Mouse (Mus musculus) midbrain, embryonic 14.5 days (tissue): ENCODE data around the gene Slc1a2. TPM values are rescaled to one million over a fixed set of nuclear protein-coding genes. Genes with fewer than 3 reads are reported as not detected.

Experiments used
- ATAC-seq: fragments of 200-750 bp; cut with Nextera tagmentation; 2 replicates; pipeline ENCODE4 v1.8.0; 2017; ENCODE audit warnings: moderate number of reproducible peaks, moderate library complexity; ENCODE audit not compliant: low FRiP score, low TSS enrichment
- DNase-seq: peaks from one replicate; pipeline ENCODE4 v3.0.0-alpha.2; 2015
- H3K27ac ChIP-seq: fragments of 300-500 bp; sonication (generic); replicated peaks from 2 replicates; pipeline ENCODE4 v1.5.1; 2014; ENCODE audit warnings: mild to moderate bottlenecking, low read depth, low read length, moderate library complexity
- H3K27me3 ChIP-seq: fragments of 300-500 bp; sonication (generic); 2 replicates; pipeline ENCODE4 v1.6.1; 2014; ENCODE audit warnings: low read length, control low read depth, mixed read lengths; ENCODE audit not compliant: control insufficient read depth, insufficient read depth
- H3K36me3 ChIP-seq: fragments of 300-500 bp; sonication (generic); 2 replicates; pipeline ENCODE4 v1.6.1; 2014; ENCODE audit warnings: low read length, control low read depth; ENCODE audit not compliant: control insufficient read depth, insufficient read depth
- H3K4me1 ChIP-seq: fragments of 300-500 bp; sonication (generic); 2 replicates; pipeline ENCODE4 v1.6.1; 2014; ENCODE audit warnings: mild to moderate bottlenecking, antibody characterized with exemption, low read length, control low read depth; ENCODE audit not compliant: control insufficient read depth, insufficient read depth
- H3K4me2 ChIP-seq: fragments of 300-500 bp; sonication (generic); 2 replicates; pipeline ENCODE4 v1.6.1; 2014; ENCODE audit warnings: mild to moderate bottlenecking, low read length, moderate library complexity
- H3K4me3 ChIP-seq: fragments of 300-500 bp; sonication (generic); replicated peaks from 2 replicates; pipeline ENCODE4 v1.5.1; 2014; ENCODE audit warnings: low read depth, low read length
- H3K9ac ChIP-seq: fragments of 300-500 bp; sonication (generic); replicated peaks from 2 replicates; pipeline ENCODE4 v1.6.1; 2014; ENCODE audit warnings: mild to moderate bottlenecking, low read length, moderate library complexity
- H3K9me3 ChIP-seq: fragments of 300-500 bp; sonication (generic); 2 replicates; pipeline ENCODE4 v1.6.1; 2016; ENCODE audit warnings: low read length, control low read depth, mixed read lengths; ENCODE audit not compliant: control insufficient read depth
- WGBS: fragments of 180-500 bp; shearing (Covaris S2); extraction: QIAGEN DNeasy Blood & Tissue Kit; methylation state at CpG from one replicate; pipeline ENCODE4 v1.1.7; 2014; 5-methylcytosine and 5-hydroxymethylcytosine counted together
- polyA plus RNA-seq: library from polyadenylated mRNA; unstranded; fragments of >200 nt; fragmentation: Nextera tagmentation; extraction: Ambion mirVana; gene quantifications from 2 replicates; pipeline ENCODE4 v1.2.1, GENCODE M21; 2014

Gene Slc1a2
- polyA plus RNA-seq, 1 experiment from 2014 or later: 24.0 TPM

DNA sequence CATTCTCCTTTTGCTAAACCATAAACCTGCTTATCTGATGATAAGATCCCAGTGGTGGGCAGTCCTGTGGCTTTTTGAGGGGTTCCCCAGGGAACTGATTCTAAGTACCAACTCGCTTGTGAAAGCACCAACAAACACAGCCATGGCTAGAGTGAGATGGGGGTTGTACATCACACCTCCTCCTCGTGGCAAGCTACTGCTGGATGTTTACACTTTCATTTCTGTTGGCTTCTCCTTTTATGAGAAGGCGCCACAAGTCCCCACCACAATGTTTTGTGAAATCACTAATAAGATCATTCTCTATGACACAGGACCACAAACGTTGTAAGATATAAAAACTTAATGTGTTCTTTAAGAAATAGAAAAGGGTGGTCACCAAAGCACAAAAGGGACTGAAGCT, 154.3 kb downstream of the Slc1a2 start:
- Histone ChIP-seq H3K27ac (no peak overlapping the region), H3K4me1 (no peaks in the 10 kb centered on the region), H3K36me3 (no peaks in the 10 kb centered on the region), H3K27me3 (no peaks in the 10 kb centered on the region), H3K4me3 (no peak overlapping the region), H3K9me3 (no peaks in the 10 kb centered on the region), H3K9ac (no peak overlapping the region), H3K4me2 (no peak overlapping the region)
- 77% methylated on average over 4 of the region's 4 CpGs for WGBS
- DNase-seq (no peak), ATAC-seq (no peak)

DNA sequence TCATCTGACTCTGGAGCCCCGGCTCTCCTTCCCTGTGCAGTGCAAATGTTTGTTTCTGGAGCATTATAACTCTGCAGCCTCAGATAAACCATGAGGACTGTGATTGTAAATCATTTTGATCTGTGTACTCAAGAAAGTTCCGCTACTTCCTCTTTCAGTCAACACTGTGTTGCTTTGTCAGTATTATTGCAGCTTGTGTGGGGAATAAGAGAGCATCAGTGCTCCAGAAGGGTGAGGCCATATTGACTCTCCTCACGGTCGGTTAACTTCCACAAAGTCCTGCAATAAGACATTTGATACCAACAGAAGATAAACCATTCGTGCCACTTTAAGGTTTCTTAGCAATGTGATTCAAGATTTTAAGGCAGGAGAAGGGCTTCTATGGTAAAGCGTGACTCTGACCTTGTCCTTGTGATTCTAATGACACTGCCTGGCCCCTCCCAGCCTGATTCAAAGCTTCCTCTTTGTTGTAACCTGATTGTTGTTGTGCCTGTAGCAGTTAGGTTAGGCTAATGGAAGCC, 156.9 kb downstream of the Slc1a2 start:
- H3K4me2 ChIP-seq: no peak overlapping the region
- no peak for DNase-seq
- H3K36me3 ChIP-seq: no peaks in the 10 kb centered on the region
- ATAC-seq: no peak
- H3K27me3 ChIP-seq: no peaks in the 10 kb centered on the region
- no peaks in the 10 kb centered on the region for H3K9me3 ChIP-seq
- 83% methylated on average over 6 of the region's 6 CpGs for WGBS
- H3K4me1 ChIP-seq: peaks cover 3% of the 10 kb centered on the region
- H3K9ac ChIP-seq: no peak overlapping the region
- no peak overlapping the region for H3K27ac ChIP-seq
- no peak overlapping the region for H3K4me3 ChIP-seq

DNA sequence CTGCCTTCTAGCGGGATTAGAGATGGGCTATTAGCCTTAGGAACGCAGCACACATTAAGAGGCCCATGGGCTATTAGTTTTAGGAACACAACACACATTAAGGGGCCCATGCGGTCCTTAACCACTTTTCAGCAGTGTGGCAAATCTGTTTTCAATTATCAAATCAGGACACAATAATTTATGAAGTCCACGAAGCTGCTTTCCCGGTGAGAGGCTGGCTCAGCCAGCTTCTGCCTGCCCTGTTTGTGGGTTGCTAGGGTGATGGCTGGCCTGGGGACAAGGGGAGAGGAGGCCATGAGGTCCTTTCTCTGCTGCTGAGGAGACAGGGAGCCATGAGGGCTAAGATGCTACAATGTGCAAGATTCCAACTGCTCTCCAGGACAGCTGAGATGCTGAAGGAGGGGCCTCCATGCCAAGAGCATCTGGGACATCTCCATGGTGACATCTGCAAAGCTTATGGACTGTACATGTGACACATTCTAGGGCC, 161.8 kb downstream of the Slc1a2 start:
- H3K9me3 ChIP-seq: no peaks in the 10 kb centered on the region
- no peaks in the 10 kb centered on the region for H3K36me3 ChIP-seq
- peak; percentile 3 for DNase-seq
- no peak overlapping the region for H3K4me3 ChIP-seq
- no peaks in the 10 kb centered on the region for H3K27me3 ChIP-seq
- no peak overlapping the region for H3K9ac ChIP-seq
- H3K27ac ChIP-seq: no peak overlapping the region
- ATAC-seq: no peak
- H3K4me2 ChIP-seq: no peak overlapping the region
- peaks cover 6% of the 10 kb centered on the region for H3K4me1 ChIP-seq
- 65% methylated on average over 5 of the region's 5 CpGs for WGBS

DNA sequence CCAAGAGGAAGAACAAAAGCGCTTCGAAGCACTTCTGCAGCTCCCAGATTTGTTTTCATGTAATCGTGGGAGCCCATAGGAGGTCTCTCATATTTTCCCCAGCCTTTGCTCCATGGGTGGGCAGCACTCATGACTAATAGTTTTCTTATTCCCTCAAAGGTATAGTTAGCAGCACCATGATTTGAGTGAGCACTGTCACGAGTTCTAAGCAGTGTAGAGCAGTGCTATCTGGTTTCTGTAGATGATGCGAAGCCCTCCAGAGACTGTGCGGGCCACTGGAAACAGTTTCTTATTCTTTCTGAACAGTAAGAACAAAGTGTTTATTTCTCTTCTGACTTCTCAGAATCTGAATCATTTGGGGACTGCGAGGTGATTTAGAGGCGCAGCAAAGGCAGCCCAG, 162.3 kb downstream of the Slc1a2 start:
- ATAC-seq (no peak), DNase-seq (no peak)
- Histone ChIP-seq H3K4me1 (peaks cover 6% of the 10 kb centered on the region), H3K4me3 (no peak overlapping the region), H3K9me3 (no peaks in the 10 kb centered on the region), H3K9ac (no peak overlapping the region), H3K27me3 (no peaks in the 10 kb centered on the region), H3K36me3 (no peaks in the 10 kb centered on the region), H3K4me2 (no peak overlapping the region), H3K27ac (no peak overlapping the region)
- WGBS: 89% methylated on average over 8 of the region's 8 CpGs

DNA sequence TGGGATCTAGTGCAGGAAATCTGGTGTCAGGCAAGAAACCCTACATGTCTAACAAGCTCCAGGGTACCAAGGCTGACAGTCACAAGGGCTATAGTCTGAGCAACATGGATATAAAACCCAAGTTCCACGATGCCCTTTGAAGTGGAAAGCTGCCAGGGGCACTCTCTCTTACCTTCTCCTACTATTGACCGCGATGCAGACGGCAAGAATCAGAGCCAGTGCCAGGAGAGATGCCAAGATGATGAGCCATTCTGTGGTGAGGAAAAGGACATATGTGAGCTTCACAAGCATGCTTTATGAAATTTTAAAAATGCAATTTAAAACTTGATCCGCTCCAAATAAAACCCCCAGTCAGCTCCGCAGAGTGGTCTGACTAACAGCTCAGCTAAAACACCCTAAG, 163.6 kb downstream of the Slc1a2 start:
- no peak overlapping the region for H3K4me3 ChIP-seq
- DNase-seq (no peak), ATAC-seq (no peak)
- no peaks in the 10 kb centered on the region for H3K36me3 ChIP-seq
- H3K4me2 ChIP-seq: no peak overlapping the region
- H3K27ac ChIP-seq: no peak overlapping the region
- no peak overlapping the region for H3K9ac ChIP-seq
- WGBS: 94% methylated on average over 6 of the region's 6 CpGs
- no peaks in the 10 kb centered on the region for H3K9me3 ChIP-seq
- H3K27me3 ChIP-seq: no peaks in the 10 kb centered on the region
- peaks cover 6% of the 10 kb centered on the region for H3K4me1 ChIP-seq

DNA sequence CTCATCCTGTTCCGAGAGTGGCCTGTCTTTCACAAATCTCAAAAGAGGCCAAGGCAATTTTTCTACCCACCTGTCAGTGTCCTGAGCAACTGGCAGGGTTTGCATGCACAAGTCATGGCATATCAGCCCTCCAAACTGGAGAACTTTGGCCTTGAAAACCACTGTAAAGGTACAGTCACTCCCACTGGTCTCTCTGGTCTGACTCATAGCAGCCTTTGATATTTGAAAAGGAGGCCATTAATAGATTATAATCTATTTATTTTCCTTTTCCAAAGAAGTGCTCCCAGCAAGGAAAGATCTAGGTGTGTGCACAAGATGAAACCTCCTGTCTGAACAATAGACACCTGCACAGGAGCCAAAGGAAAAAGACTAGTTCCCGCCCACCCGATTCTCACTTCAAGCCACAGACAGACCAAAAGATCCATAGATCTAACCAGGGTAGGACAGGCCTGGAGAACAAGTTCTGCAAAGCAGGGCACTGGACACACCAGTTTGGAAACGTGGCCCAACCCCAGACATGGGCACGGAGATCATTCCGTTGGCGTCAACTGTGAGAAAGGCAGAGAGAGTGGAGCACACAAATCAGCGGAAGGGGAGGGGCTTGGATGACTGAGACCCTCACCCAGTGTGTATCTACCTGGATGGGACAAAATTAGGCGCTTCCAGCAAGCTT, 167.6 kb downstream of the Slc1a2 start:
- Histone ChIP-seq H3K4me3 (no peak overlapping the region), H3K4me1 (no peaks in the 10 kb centered on the region), H3K36me3 (no peaks in the 10 kb centered on the region), H3K27ac (no peak overlapping the region), H3K4me2 (no peak overlapping the region), H3K9ac (no peak overlapping the region), H3K9me3 (no peaks in the 10 kb centered on the region), H3K27me3 (no peaks in the 10 kb centered on the region)
- 94% methylated on average over 9 of the region's 9 CpGs for WGBS
- no peak for ATAC-seq
- no peak for DNase-seq

DNA sequence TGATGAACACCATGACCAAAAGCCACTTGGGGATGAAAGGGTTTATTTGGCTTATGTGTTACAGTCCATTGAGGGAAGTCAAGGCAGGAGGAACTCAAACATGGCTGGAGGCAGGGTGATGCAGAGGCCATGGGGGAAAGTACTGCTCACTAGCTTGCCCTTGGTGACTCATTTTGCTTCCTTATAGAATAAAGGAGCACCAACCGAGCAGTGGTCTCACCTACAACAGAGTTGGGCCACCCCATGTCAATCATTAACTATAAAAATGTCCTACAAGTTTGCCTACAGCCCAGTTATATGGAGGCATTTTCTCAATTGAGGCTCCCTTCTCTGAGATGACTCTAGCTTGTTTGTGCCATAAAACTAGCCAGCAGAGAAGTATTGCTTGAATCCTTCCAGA, 169.4 kb downstream of the Slc1a2 start:
- H3K9me3 ChIP-seq: no peaks in the 10 kb centered on the region
- H3K27me3 ChIP-seq: no peaks in the 10 kb centered on the region
- H3K9ac ChIP-seq: no peak overlapping the region
- no peak overlapping the region for H3K27ac ChIP-seq
- 91% methylated on average over 1 of the region's 1 CpGs for WGBS
- no peaks in the 10 kb centered on the region for H3K4me1 ChIP-seq
- no peaks in the 10 kb centered on the region for H3K36me3 ChIP-seq
- DNase-seq (no peak), ATAC-seq (no peak)
- no peak overlapping the region for H3K4me3 ChIP-seq
- no peak overlapping the region for H3K4me2 ChIP-seq

DNA sequence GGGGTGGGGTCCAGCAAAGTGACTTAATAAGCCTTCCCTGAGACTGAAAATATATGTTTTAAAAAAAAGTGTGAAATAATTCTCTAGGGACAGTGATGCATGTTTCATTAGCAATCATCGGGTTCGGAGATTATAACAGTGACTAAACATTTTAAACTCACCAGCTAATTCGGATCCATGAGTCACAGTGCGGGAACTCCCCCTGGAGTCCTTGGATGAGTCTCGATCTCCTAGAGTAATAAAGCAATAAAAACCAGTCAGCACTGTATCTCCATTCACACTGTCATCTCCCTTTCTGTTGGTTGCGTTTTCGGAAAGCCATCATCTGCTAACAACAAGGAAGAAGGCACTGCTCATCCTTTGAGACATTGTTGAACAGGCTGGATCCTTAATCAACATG, 169.9 kb downstream of the Slc1a2 start:
- H3K4me1 ChIP-seq: no peaks in the 10 kb centered on the region
- no peaks in the 10 kb centered on the region for H3K9me3 ChIP-seq
- no peak overlapping the region for H3K27ac ChIP-seq
- no peaks in the 10 kb centered on the region for H3K27me3 ChIP-seq
- DNase-seq: no peak
- no peak overlapping the region for H3K4me2 ChIP-seq
- no peak overlapping the region for H3K4me3 ChIP-seq
- H3K9ac ChIP-seq: no peak overlapping the region
- WGBS: 95% methylated on average over 7 of the region's 7 CpGs
- no peaks in the 10 kb centered on the region for H3K36me3 ChIP-seq
- ATAC-seq: no peak

DNA sequence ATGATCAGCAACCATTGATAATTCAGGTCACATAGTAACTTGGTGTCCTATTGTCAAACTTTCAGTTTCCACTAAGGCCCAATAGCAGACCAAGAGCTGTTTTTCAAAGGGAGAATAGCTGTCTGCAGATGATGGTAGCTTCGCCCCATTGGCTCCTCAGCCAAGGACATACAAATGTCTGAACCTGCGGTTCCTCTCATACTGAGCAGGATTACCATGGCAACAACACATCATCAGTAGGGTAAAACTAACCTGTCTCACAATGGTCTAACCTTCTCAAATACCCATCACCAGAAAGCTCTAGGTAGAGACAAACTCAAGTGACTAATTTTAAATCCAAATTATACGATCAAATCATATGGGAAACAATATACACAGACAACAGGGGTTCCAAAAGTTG, 170.7 kb downstream of the Slc1a2 start:
- Histone ChIP-seq H3K9ac (no peak overlapping the region), H3K27ac (no peak overlapping the region), H3K9me3 (no peaks in the 10 kb centered on the region), H3K36me3 (no peaks in the 10 kb centered on the region), H3K4me3 (no peak overlapping the region), H3K4me2 (no peak overlapping the region), H3K4me1 (no peaks in the 10 kb centered on the region), H3K27me3 (no peaks in the 10 kb centered on the region)
- WGBS: 85% methylated on average over 3 of the region's 3 CpGs
- ATAC-seq (no peak), DNase-seq (no peak)
